Mouse (Mus musculus): ENCODE results near the gene Elmsan1.

DNA sequence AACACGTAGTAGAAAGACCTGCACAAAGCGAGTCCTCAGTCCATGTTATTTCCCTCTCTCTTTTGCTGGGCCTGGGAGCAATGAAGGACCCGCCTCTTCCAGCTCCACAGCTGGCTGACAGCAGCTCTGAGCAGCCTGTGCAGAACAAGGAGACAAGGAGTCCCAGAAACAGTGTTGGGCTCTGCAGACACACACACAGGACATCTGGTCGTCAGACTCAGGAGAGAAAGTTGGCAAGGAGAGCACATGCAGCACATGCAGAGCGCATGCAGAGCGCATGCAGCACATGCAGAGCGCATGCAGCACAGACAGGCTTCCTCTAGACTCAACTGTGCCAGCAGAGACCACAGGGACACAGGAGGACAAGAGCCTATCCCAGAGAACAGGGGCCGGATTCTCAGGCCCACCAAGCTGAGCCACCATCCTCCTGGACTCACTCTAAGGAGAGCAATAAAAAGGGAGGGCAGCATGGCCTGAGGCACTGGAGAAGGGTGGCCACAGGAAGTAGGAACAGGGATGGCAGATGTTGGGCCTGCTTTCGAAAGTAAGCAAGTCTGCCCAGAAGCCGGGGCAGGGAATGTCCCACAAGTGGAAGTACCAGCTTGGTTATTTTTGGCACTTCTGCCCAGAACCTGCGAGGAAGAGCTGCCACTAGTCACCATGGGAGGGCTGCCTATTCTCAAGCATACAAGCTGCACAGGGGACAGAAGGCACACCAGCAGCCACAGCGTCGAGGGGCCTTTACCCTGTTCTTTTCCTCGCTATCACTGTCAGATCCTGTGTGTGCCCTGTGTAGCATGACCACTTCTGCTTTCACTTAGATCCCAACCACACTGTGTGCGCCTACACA, 30.7 kb downstream of the Elmsan1 start:
- TF ChIP-seq GATA1 (IDR thresholded peaks at IDR 0.05; ENCODE audit: borderline replicate concordance, low read length) (no peak), FLI1 (IDR thresholded peaks at IDR 0.05; ENCODE audit: low read length) (no peak)

All from megakaryocyte, embryonic 14.5 days (primary cell).